ENCODE assay signal across 21 mouse cellular contexts in genomic region chr11:95104266-95104665, GRCm38 (mm10). TPM values are rescaled to one million over a fixed set of nuclear protein-coding genes. Genes with fewer than 3 reads are reported as not detected.
A peak's percentile ranks its signal among the peaks of the same experiment; 100 is the strongest.
DNase-seq lines count a peak whose midpoint lies in the region; ATAC-seq lines count a peak whose summit lies in the region.
"Had no signal": no experiment of that assay in that cellular context is flagged by ENCODE, and none has a peak within 500 bp of the region (broad histone marks: within the 10 kb centered on the region; RNA-seq: fewer than 3 reads in every experiment).

No protein-coding gene starts in this region.

- peak; percentile 96 for DNase-seq in heart, adult 11 months
- no peak for DNase-seq in heart, postnatal 4 days
- peak; percentile 90 for DNase-seq in 416B (ENCODE audit: low read depth)
- DNase-seq in spleen, postnatal 14 days (ENCODE audit: low spot score in 2 of 2), result no peak
- DNase-seq: cerebellum, adult 11-12 months; thymus, postnatal 25 days had no signal

- WGBS in lung, embryonic 15.5 days, result 26% methylated on average over 6 of the region's 6 CpGs
- WGBS in forebrain, embryonic 16.5 days, result 80% methylated on average over 6 of the region's 6 CpGs

- H3K27ac ChIP-seq in lung, embryonic 15.5 days, result no peak overlapping the region
- no peak overlapping the region for H3K27ac ChIP-seq in forebrain, embryonic 16.5 days (ENCODE audit: low read length)
- H3K27ac ChIP-seq: hindbrain, postnatal 0 days; macrophage; neural tube, embryonic 12.5 days; stomach, embryonic 15.5 days had no signal

- no peak overlapping the region for H3K4me3 ChIP-seq in lung, embryonic 15.5 days
- no peak overlapping the region for H3K4me3 ChIP-seq in forebrain, embryonic 16.5 days (replicated peaks; ENCODE audit: low read length)
- H3K4me3 ChIP-seq: neural tube, embryonic 12.5 days; stomach, embryonic 15.5 days had no signal

- no peak overlapping the region for H3K9ac ChIP-seq in lung, embryonic 15.5 days
- H3K9ac ChIP-seq in forebrain, embryonic 16.5 days (replicated peaks; ENCODE audit: low read depth, low read length), result no peak overlapping the region
- H3K9ac ChIP-seq: stomach, embryonic 15.5 days had no signal

- H3K4me2 ChIP-seq in lung, embryonic 15.5 days, result peak overlapping the region; percentile 56
- no peak overlapping the region for H3K4me2 ChIP-seq in forebrain, embryonic 16.5 days (ENCODE audit: low read length)
- H3K4me2 ChIP-seq: stomach, embryonic 15.5 days had no signal

- H3K4me1 ChIP-seq in lung, embryonic 15.5 days, result peaks cover 49% of the 10 kb centered on the region
- H3K4me1 ChIP-seq in forebrain, embryonic 16.5 days (replicated peaks; ENCODE audit: control insufficient read depth, insufficient read depth, low read length), result peaks cover 9% of the 10 kb centered on the region

- H3K9me3 ChIP-seq in lung, embryonic 15.5 days, result no peaks in the 10 kb centered on the region
- H3K9me3 ChIP-seq in forebrain, embryonic 16.5 days (ENCODE audit: control insufficient read depth, low read length), result no peaks in the 10 kb centered on the region
- H3K9me3 ChIP-seq: neural tube, embryonic 12.5 days; stomach, embryonic 15.5 days had no signal

- H3K27me3 ChIP-seq in lung, embryonic 15.5 days, result no peaks in the 10 kb centered on the region
- no peaks in the 10 kb centered on the region for H3K27me3 ChIP-seq in forebrain, embryonic 16.5 days (replicated peaks; ENCODE audit: control insufficient read depth, insufficient read depth, low read length)
- H3K27me3 ChIP-seq: neural tube, embryonic 12.5 days had no signal

- no peaks in the 10 kb centered on the region for H3K36me3 ChIP-seq in lung, embryonic 15.5 days
- H3K36me3 ChIP-seq in forebrain, embryonic 16.5 days (ENCODE audit: control insufficient read depth, insufficient read depth), result no peaks in the 10 kb centered on the region
- H3K36me3 ChIP-seq: neural tube, embryonic 12.5 days; stomach, embryonic 15.5 days had no signal

- ATAC-seq in hematopoietic stem cell, adult 5-6 weeks (replicated peaks in 1 of 2; ENCODE audit: insufficient read depth in 1 of 2, low FRiP score in 2 of 2, low TSS enrichment in 1 of 2, low read depth in 1 of 2, poor library complexity in 2 of 2, severe bottlenecking in 2 of 2), result peak; percentile 33 to 40; a peak in 1 of 4 replicates
- no peak for ATAC-seq in lung, embryonic 15.5 days (ENCODE audit: borderline replicate concordance, extremely low read depth, low FRiP score, low TSS enrichment)
- no peak for ATAC-seq in forebrain, embryonic 16.5 days
- no peak for ATAC-seq in erythroid progenitor cell, adult 5-6 weeks (replicated peaks; ENCODE audit: low FRiP score, poor library complexity, severe bottlenecking)
- ATAC-seq: forebrain, embryonic 14.5 days; hindbrain, postnatal 0 days had no signal

RNA-seq across cellular contexts. Expression of gene Dlx3, which starts 15.7 kb away (rescaled TPM):
- total RNA-seq in heart, postnatal 4 days (2021), result not detected
- total RNA-seq in hematopoietic stem cell, adult 5-6 weeks (2017), result 0.25 TPM in 1 of 2 replicates, not detected in the other
- 0.23 and 0.50 TPM in 2 replicates for polyA plus RNA-seq in lung, embryonic 15.5 days (2015; fragmentation: Nextera tagmentation; extraction: Ambion mirVana)
- 0.10 and 0.27 TPM in 2 replicates for polyA plus RNA-seq in forebrain, embryonic 16.5 days (2015; fragmentation: Nextera tagmentation; extraction: Ambion mirVana)
- not detected in 2 replicates for total RNA-seq in erythroid progenitor cell, adult 5-6 weeks (2015; ENCODE audit: low replicate concordance)
- not detected in 2 replicates for total RNA-seq in erythroid progenitor cell, adult 5-6 weeks (2017; ENCODE audit: low replicate concordance)
- total RNA-seq: gastrocnemius, adult 18-20 months; left cerebral cortex, postnatal 14 days; liver, adult 2 months had no signal
- polyA plus RNA-seq: cortical plate, adult 2 months; forebrain, embryonic 14.5 days; heart, embryonic 14.5 days; liver, adult 2 months; macrophage; midbrain, postnatal 0 days had no signal

RNA-seq across cellular contexts. Expression of gene Itga3, which starts 27.7 kb away (rescaled TPM):
- total RNA-seq in heart, postnatal 4 days (2021), result 10 to 100 TPM; 16.1 to 16.4 TPM
- 2.5 and 4.6 TPM in 2 replicates for total RNA-seq in hematopoietic stem cell, adult 5-6 weeks (2017)
- 27.0 and 27.3 TPM in 2 replicates for polyA plus RNA-seq in lung, embryonic 15.5 days (2015; fragmentation: Nextera tagmentation; extraction: Ambion mirVana)
- polyA plus RNA-seq in forebrain, embryonic 16.5 days (2015; fragmentation: Nextera tagmentation; extraction: Ambion mirVana), result 6.3 and 8.5 TPM in 2 replicates
- total RNA-seq in erythroid progenitor cell, adult 5-6 weeks (2015; ENCODE audit: low replicate concordance), result not detected in 2 replicates
- total RNA-seq in erythroid progenitor cell, adult 5-6 weeks (2017; ENCODE audit: low replicate concordance), result 0.13 TPM in 1 of 2 replicates, not detected in the other

RNA-seq across cellular contexts. Expression of gene Dlx4, which starts 41.8 kb away (rescaled TPM):
- not detected for total RNA-seq in heart, postnatal 4 days (2021)
- not detected in 2 replicates for total RNA-seq in hematopoietic stem cell, adult 5-6 weeks (2017)
- 0.41 and 0.45 TPM in 2 replicates for polyA plus RNA-seq in lung, embryonic 15.5 days (2015; fragmentation: Nextera tagmentation; extraction: Ambion mirVana)
- 0.10 TPM in 1 of 2 replicates, not detected in the other for polyA plus RNA-seq in forebrain, embryonic 16.5 days (2015; fragmentation: Nextera tagmentation; extraction: Ambion mirVana)
- not detected in 2 replicates for total RNA-seq in erythroid progenitor cell, adult 5-6 weeks (2015; ENCODE audit: low replicate concordance)
- total RNA-seq in erythroid progenitor cell, adult 5-6 weeks (2017; ENCODE audit: low replicate concordance), result not detected in 2 replicates
- total RNA-seq: gastrocnemius, adult 18-20 months; left cerebral cortex, postnatal 14 days; liver, adult 2 months had no signal
- polyA plus RNA-seq: forebrain, embryonic 14.5 days; heart, embryonic 14.5 days; macrophage had no signal

Comparison
In these comparisons a context has a peak if more than half of its experiments do, and no peak if none do; other contexts are left out.
1. DNase-seq: peak in heart, adult 11 months (single experiment) and 416B (single experiment); none in heart, postnatal 4 days (single experiment) and spleen, postnatal 14 days (0 of 2).
2. ATAC-seq: peak in hematopoietic stem cell, adult 5-6 weeks (2 of 2); none in lung, embryonic 15.5 days (single experiment), forebrain, embryonic 16.5 days (single experiment) and erythroid progenitor cell, adult 5-6 weeks (single experiment).